9 mouse cellular contexts compared by ENCODE assay signal in genomic region chr11:69171626-69172025, GRCm38 (mm10). TPM values are rescaled to one million over a fixed set of nuclear protein-coding genes. Genes with fewer than 3 reads are reported as not detected.
A peak's percentile ranks its signal among the peaks of the same experiment; 100 is the strongest.
DNase-seq lines count a peak whose midpoint lies in the region; ATAC-seq and TF ChIP-seq lines count a peak whose summit lies in the region.
"Had no signal": no experiment of that assay in that cellular context is flagged by ENCODE, and none has a peak within 500 bp of the region (broad histone marks: within the 10 kb centered on the region; RNA-seq: fewer than 3 reads in every experiment).

No protein-coding gene starts in this region.

- no peaks in the 10 kb centered on the region; the same call in 1 of the 2 replicates for H3K27me3 ChIP-seq in hindbrain, embryonic 10.5 days (ENCODE audit: insufficient read depth, poor library complexity, severe bottlenecking)
- H3K27me3 ChIP-seq in hindbrain, embryonic 12.5 days = no peaks in the 10 kb centered on the region
- no peaks in the 10 kb centered on the region for H3K27me3 ChIP-seq in kidney, postnatal 0 days (ENCODE audit: insufficient read depth, low read length)
- H3K27me3 ChIP-seq: embryonic facial prominence, embryonic 13.5 days had no signal

- H3K9me3 ChIP-seq in hindbrain, embryonic 10.5 days = no peaks in the 10 kb centered on the region
- H3K9me3 ChIP-seq in hindbrain, embryonic 12.5 days (replicated peaks) = no peaks in the 10 kb centered on the region
- no peaks in the 10 kb centered on the region for H3K9me3 ChIP-seq in kidney, postnatal 0 days (replicated peaks; ENCODE audit: low read length)
- H3K9me3 ChIP-seq: embryonic facial prominence, embryonic 13.5 days had no signal

- no peaks in the 10 kb centered on the region for H3K4me1 ChIP-seq in hindbrain, embryonic 10.5 days (replicated peaks)
- H3K4me1 ChIP-seq in hindbrain, embryonic 12.5 days = no peaks in the 10 kb centered on the region
- no peaks in the 10 kb centered on the region; the same call in 1 of the 2 replicates for H3K4me1 ChIP-seq in embryonic fibroblast, embryonic 13.5 days (ENCODE audit: control insufficient read depth, insufficient read depth, low read length)
- H3K4me1 ChIP-seq in kidney, postnatal 0 days (replicated peaks; ENCODE audit: insufficient read depth, low read length) = no peaks in the 10 kb centered on the region
- H3K4me1 ChIP-seq: embryonic facial prominence, embryonic 13.5 days had no signal

- no peak for TF ChIP-seq POLR2A in embryonic fibroblast, embryonic 13.5 days (IDR thresholded peaks at IDR 0.05; ENCODE audit: low read depth, low read length)

- H3K36me3 ChIP-seq in hindbrain, embryonic 10.5 days = no peaks in the 10 kb centered on the region
- H3K36me3 ChIP-seq in hindbrain, embryonic 12.5 days = no peaks in the 10 kb centered on the region
- no peaks in the 10 kb centered on the region for H3K36me3 ChIP-seq in kidney, postnatal 0 days (ENCODE audit: insufficient read depth, low read length)
- H3K36me3 ChIP-seq: embryonic facial prominence, embryonic 13.5 days had no signal

- peak; percentile 62 for TF ChIP-seq CTCF in embryonic fibroblast, embryonic 13.5 days (IDR thresholded peaks at IDR 0.05; ENCODE audit: borderline replicate concordance, insufficient read depth, low read length)
- TF ChIP-seq CTCF in kidney, postnatal 0 days (IDR thresholded peaks at IDR 0.05; ENCODE audit: low read depth) = peak; percentile 92

- H3K4me2 ChIP-seq in hindbrain, embryonic 12.5 days (replicated peaks) = no peak overlapping the region
- no peak overlapping the region for H3K4me2 ChIP-seq in kidney, postnatal 0 days (ENCODE audit: low read length)
- H3K4me2 ChIP-seq: embryonic facial prominence, embryonic 13.5 days had no signal

- H3K27ac ChIP-seq in hindbrain, embryonic 10.5 days = no peak overlapping the region
- H3K27ac ChIP-seq in hindbrain, embryonic 12.5 days = no peak overlapping the region
- no peak overlapping the region for H3K27ac ChIP-seq in embryonic fibroblast, embryonic 13.5 days (ENCODE audit: insufficient read depth, low read length)
- H3K27ac ChIP-seq in kidney, postnatal 0 days = no peak overlapping the region
- H3K27ac ChIP-seq: embryonic facial prominence, embryonic 13.5 days had no signal

- 26% methylated on average over 7 of the region's 7 CpGs for WGBS in hindbrain, embryonic 10.5 days
- WGBS in hindbrain, embryonic 12.5 days = 33% methylated on average over 7 of the region's 7 CpGs
- 28% methylated on average over 7 of the region's 7 CpGs for WGBS in kidney, postnatal 0 days

- no peak overlapping the region for H3K4me3 ChIP-seq in hindbrain, embryonic 10.5 days
- no peak overlapping the region for H3K4me3 ChIP-seq in hindbrain, embryonic 12.5 days
- no peak overlapping the region for H3K4me3 ChIP-seq in embryonic fibroblast, embryonic 13.5 days (ENCODE audit: insufficient read depth, low read length)
- no peak overlapping the region for H3K4me3 ChIP-seq in kidney, postnatal 0 days (replicated peaks; ENCODE audit: low read depth, low read length)
- H3K4me3 ChIP-seq: embryonic facial prominence, embryonic 13.5 days had no signal

- H3K9ac ChIP-seq in hindbrain, embryonic 12.5 days = no peak overlapping the region
- H3K9ac ChIP-seq in kidney, postnatal 0 days (ENCODE audit: low read depth, low read length) = no peak overlapping the region
- H3K9ac ChIP-seq: embryonic facial prominence, embryonic 13.5 days had no signal

- no peak for ATAC-seq in hindbrain, embryonic 12.5 days (ENCODE audit: low FRiP score)
- ATAC-seq in kidney, postnatal 0 days (replicated peaks; ENCODE audit: low FRiP score, low read depth) = no peak

- peak; percentile 42 for DNase-seq in hindbrain, embryonic 10.5 days (ENCODE audit: low spot score)
- DNase-seq in A20 (ENCODE audit: low read depth, low spot score) = peak; percentile 54
- DNase-seq in adrenal gland, postnatal 14 days = peak; percentile 80
- peak; percentile 85 for DNase-seq in kidney, postnatal 0 days (ENCODE audit: low spot score)
- peak; percentile 59 for DNase-seq in mesoderm, embryonic 11.5 days (ENCODE audit: low read depth, low spot score)
- peak; percentile 26 to 42 for DNase-seq in thymus, postnatal 36 days

RNA-seq across cellular contexts. Expression of gene Alox12b, which starts 14.8 kb away (rescaled TPM):
- not detected in 2 replicates for polyA plus RNA-seq in hindbrain, embryonic 10.5 days (2016; fragmentation: Nextera tagmentation; extraction: Ambion mirVana)
- polyA plus RNA-seq in hindbrain, embryonic 12.5 days (2016; fragmentation: Nextera tagmentation; extraction: Ambion mirVana) = 0.12 TPM in 2 replicates
- not detected in 2 replicates for total RNA-seq in adrenal gland, postnatal 14 days (2021)
- not detected in 2 replicates for polyA plus RNA-seq in embryonic fibroblast, embryonic 13.5 days (2011; ENCODE audit: insufficient read length, low read depth, missing spikeins)
- 0.27 and 0.36 TPM in 2 replicates for polyA plus RNA-seq in kidney, postnatal 0 days (2015; fragmentation: Nextera tagmentation; extraction: Ambion mirVana)
- polyA plus RNA-seq: embryonic facial prominence, embryonic 13.5 days had no signal

RNA-seq across cellular contexts. Expression of gene Alox8, which starts 26.0 kb away (rescaled TPM):
- polyA plus RNA-seq in hindbrain, embryonic 10.5 days (2016; fragmentation: Nextera tagmentation; extraction: Ambion mirVana) = 0.10 TPM in 1 of 2 replicates, not detected in the other
- polyA plus RNA-seq in hindbrain, embryonic 12.5 days (2016; fragmentation: Nextera tagmentation; extraction: Ambion mirVana) = 0.06 and 0.07 TPM in 2 replicates
- total RNA-seq in adrenal gland, postnatal 14 days (2021) = 0.19 TPM in 1 of 2 replicates, not detected in the other
- polyA plus RNA-seq in embryonic fibroblast, embryonic 13.5 days (2011; ENCODE audit: insufficient read length, low read depth, missing spikeins) = not detected in 2 replicates
- polyA plus RNA-seq in kidney, postnatal 0 days (2015; fragmentation: Nextera tagmentation; extraction: Ambion mirVana) = 0.17 and 0.61 TPM in 2 replicates

RNA-seq across cellular contexts. Expression of gene Aloxe3, which starts 45.9 kb away (rescaled TPM):
- polyA plus RNA-seq in hindbrain, embryonic 10.5 days (2016; fragmentation: Nextera tagmentation; extraction: Ambion mirVana) = 0.22 TPM in 1 of 2 replicates, not detected in the other
- polyA plus RNA-seq in hindbrain, embryonic 12.5 days (2016; fragmentation: Nextera tagmentation; extraction: Ambion mirVana) = 0.41 and 0.65 TPM in 2 replicates
- 1.2 and 1.6 TPM in 2 replicates for total RNA-seq in adrenal gland, postnatal 14 days (2021)
- 0.27 TPM in 1 of 2 replicates, not detected in the other for polyA plus RNA-seq in embryonic fibroblast, embryonic 13.5 days (2011; ENCODE audit: insufficient read length, low read depth, missing spikeins)
- polyA plus RNA-seq in kidney, postnatal 0 days (2015; fragmentation: Nextera tagmentation; extraction: Ambion mirVana) = 0.54 and 0.69 TPM in 2 replicates

RNA-seq across cellular contexts. Expression of gene 9130213A22Rik, which starts 49.2 kb away (rescaled TPM):
- polyA plus RNA-seq in hindbrain, embryonic 10.5 days (2016; fragmentation: Nextera tagmentation; extraction: Ambion mirVana) = 0.13 TPM in 1 of 2 replicates, not detected in the other
- 0.26 and 0.29 TPM in 2 replicates for polyA plus RNA-seq in hindbrain, embryonic 12.5 days (2016; fragmentation: Nextera tagmentation; extraction: Ambion mirVana)
- total RNA-seq in adrenal gland, postnatal 14 days (2021) = 0.38 and 0.41 TPM in 2 replicates
- polyA plus RNA-seq in embryonic fibroblast, embryonic 13.5 days (2011; ENCODE audit: insufficient read length, low read depth, missing spikeins) = 0.88 and 1.1 TPM in 2 replicates
- 0.25 and 0.31 TPM in 2 replicates for polyA plus RNA-seq in kidney, postnatal 0 days (2015; fragmentation: Nextera tagmentation; extraction: Ambion mirVana)

RNA-seq across cellular contexts. Expression of gene Hes7, which starts 51.4 kb away (rescaled TPM):
- 0.14 and 0.48 TPM in 2 replicates for polyA plus RNA-seq in hindbrain, embryonic 10.5 days (2016; fragmentation: Nextera tagmentation; extraction: Ambion mirVana)
- polyA plus RNA-seq in hindbrain, embryonic 12.5 days (2016; fragmentation: Nextera tagmentation; extraction: Ambion mirVana) = 0.25 and 0.49 TPM in 2 replicates
- total RNA-seq in adrenal gland, postnatal 14 days (2021) = 0.37 TPM in 1 of 2 replicates, not detected in the other
- not detected in 2 replicates for polyA plus RNA-seq in embryonic fibroblast, embryonic 13.5 days (2011; ENCODE audit: insufficient read length, low read depth, missing spikeins)
- 0.42 and 0.50 TPM in 2 replicates for polyA plus RNA-seq in kidney, postnatal 0 days (2015; fragmentation: Nextera tagmentation; extraction: Ambion mirVana)

Comparison
In these comparisons a context has a peak if more than half of its experiments do, and no peak if none do; other contexts are left out.
1. DNase-seq: peak in every context shown above with its lines; median percentile 85 in kidney, postnatal 0 days; 80 in adrenal gland, postnatal 14 days; 59 in mesoderm, embryonic 11.5 days; 54 in A20; 42 in hindbrain, embryonic 10.5 days; 34 in thymus, postnatal 36 days.